Mouse (Mus musculus): Measurements from ENCODE around the gene Ptprs.

Ptprs gene

DNA sequence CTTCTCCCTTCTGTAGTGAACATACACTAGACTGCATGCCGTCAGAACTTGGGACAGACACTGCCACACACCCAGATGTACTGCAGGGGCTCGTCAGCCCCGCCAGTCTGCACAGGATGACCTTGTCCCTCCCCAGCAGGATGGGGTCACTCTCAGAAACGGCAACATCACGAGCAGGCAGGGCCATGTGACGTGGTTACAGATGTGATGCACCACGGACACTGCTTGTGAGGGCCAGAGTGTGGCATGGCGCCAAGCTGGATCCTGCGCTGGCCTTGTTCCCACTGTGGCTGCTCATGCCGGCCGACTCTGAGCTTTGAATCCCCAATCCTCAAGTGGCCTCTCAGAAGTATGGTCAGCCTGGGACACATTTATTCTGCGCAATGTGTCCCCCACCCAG is 58.0 kb downstream of the Ptprs start:
- no peak for DNase-seq

DNA sequence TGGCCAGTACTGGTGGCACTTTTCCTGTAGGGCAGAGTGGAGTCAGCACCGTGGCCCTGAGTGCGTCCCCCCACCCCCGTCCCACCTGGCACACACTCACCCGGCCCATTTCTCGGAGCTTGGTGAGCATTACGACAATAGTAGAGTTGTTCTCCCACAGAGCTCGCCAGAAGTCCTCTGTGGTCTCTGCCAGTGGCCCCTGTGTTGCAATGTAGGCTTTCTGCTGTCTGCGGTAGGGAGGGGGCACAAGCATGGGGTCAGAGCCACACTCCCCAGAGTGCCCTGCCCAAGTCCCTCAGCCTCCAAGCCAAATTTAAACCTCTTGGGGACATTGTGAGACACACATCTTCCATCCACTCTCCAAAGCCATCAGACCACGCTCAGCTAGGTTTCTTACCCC is 61.5 kb downstream of the Ptprs start:
- no peak for DNase-seq

DNA sequence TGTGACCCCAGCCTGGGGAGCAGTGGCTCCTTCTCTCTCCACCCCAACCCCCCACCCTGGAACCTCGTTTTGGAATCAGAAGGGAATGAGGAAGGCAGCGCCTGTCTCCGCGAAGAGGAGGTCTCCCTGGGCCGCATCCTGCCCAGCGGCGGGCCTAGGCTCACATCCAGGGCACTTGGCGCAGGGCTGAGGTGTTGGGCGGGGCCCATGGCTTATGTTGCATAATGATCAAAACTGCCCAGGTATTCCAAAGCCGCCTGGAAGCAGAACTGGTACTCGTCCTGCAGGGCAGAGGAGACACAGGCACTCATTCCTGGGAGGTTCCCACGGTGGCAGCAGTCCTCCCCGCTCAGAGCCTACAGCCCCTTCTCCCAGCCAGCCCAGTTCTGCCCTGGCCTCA is 63.2 kb downstream of the Ptprs start:
- no peak for DNase-seq

DNA sequence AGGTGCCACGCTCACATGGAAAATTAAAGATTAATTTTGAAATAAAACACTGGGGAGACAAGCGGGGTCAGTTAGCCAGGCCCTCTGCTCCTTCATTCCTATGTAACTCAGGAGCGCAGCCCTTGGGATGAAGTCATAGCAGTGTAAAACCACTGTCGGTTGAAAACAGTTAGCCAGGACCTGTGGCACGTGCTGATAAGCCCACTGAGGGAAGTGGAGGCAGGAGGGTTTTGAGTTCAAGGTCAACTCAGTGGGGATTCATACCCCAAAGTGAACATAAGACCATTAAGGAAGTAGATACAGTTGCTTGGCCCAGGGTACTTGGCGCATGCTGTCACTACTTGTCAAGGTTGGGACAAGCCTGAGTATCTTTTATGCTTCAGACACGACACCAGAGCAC is 64.8 kb downstream of the Ptprs start:
- no peak for DNase-seq

DNA sequence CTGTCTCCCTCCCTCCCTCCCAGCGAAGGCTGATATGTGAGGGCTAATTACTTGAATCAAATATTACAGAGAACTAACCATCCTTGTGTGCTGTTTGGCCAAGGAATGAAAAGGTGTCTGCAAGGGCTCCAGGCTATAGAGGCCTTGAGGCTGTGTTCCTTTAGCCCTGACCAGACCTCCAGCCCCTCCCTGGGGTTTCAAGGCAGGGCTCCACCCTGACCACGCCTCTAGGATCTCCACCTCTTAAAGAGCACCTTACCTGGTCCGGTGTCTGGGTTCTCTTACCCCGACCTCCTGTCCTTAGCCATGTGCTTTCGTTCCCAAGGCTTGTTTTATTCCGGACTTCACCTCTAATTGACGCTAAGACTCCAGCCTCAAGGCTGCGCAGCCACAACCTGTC is 66.5 kb downstream of the Ptprs start:
- no peak for DNase-seq

DNA sequence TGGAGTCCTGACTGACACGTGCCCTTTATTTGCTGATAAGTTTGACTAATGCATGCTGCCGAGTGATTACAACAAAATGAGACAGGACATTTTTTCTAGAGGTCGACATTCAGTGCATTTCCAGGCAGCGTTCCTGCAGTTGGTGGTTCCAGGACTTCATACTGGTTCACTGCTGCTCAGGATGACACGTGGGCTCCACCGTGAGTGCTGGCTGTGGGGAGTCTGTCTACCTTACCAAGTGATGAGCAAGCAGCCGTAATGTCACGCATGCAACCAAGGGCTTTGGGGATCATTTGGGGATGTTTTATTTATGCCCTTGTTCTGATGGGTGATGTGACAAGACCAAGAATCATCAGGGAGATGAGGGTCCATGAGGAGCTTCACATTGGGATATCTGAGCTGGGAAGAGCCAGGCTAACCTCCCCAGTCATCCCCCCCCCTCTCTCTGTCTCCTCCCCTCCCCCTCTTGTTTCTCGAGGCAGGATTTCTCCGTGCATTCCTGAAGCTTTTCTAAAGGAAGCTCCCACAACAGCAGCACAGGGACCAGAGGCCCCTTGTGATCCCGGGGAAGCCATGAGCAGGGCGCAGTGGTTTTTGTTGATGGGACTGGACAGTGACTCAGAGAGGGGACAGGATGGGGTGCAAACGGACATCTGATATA is 67.2 kb downstream of the Ptprs start:
- no peak for DNase-seq

DNA sequence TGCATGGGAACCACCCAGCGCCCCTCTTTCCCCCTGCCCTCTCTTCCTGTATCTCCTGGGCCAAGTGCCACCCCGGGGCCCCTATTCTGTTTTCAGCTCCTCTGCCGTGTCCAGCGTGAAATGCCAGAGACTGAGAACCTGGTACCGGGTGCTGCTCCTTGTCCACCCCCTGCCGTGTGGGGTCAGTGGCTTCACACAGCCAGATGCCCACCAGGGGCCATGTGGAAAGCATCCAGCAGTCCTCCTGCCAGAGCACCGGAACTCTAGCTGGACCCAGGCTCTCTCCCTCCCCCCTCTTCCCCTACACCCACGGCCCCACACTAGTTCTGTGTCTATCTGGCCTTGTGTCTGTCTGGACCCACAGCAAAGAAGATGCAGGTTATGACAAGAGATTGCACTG is 68.9 kb downstream of the Ptprs start:
- no peak for DNase-seq

DNA sequence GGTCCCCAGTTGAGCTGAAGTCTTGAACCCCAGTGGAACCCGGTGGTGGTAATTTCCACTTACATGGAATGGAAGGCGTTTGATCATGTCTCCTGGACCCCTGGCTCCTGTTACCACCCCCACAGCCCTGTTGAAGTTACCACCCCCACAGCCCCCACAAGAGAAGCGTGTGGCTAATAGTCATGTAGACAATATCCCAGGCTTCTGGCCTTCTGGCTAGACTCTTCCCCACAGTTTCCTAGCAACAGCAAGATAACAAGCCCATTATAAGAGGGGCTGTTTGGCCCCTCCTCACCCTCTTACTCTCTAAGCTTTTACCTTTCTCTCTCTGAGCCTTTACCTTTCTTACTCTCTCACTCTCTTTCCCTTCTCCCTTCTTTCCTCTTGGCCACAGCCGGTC is 69.4 kb downstream of the Ptprs start:
- no peak for DNase-seq

DNA sequence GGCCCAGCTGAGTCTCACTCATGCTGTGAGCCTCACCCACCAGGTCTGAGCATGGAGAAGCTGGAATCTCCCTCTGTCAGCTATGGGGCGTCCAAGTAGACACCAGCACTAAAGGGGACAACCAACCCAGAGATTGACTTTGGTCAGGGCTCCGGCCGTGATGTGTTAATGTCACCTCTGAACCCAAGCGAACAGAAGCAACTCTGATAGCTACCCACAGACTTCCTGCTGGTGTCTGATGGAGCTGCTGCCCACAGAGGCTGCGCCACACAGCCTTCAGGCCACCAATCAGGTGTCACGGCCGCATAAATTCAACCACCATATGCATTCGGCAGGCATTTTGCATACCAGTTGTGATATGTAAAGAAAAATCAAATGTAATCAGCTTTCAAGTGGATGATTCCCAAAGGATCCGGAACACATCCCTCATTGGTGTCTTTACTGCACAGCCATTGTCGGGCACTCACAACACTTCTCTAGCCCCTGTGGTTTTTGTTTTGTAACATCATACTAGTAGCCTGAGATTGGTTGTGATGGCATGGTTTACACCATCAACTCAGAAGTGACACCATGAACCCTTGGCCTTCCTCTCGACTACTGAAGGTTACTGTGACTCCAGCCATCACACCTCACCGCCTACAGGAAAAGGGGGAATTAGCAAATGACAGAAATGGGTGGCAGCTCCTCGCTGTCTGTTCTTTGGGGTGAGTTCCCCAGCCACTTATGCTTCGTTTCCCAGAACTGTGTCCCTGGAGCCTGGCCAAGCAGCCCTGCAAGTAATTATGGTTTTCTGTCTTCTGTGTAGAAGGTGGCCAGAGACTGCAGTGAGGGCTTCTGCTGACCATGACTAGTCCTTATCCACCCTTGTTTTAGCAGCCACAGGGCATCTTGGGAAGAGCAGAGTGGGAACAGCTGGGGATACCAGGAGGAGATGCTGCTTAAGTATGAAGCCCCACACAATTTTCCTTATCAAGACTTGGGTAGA is 70.1 kb downstream of the Ptprs start:
- peak; percentile 69 for DNase-seq

DNA sequence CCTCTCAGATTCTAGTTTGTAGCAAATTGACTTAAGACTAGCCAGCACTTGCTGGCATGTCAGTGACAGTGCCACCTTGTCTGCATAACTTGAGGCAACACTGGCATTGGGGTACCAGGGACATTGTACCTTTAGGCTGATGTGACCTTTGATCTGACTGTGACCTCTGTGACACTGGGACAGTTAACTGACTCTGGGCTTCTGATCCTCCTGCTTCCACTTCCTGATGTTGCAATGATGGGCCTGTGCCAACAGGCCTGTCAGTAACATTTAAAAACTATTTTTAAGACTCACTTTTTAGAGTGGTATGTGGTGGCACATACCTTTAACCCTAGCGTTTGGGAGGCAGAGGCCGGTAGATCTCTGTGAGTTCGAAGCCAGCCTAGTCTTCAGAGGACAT is 70.9 kb downstream of the Ptprs start:
- no peak for DNase-seq

DNA sequence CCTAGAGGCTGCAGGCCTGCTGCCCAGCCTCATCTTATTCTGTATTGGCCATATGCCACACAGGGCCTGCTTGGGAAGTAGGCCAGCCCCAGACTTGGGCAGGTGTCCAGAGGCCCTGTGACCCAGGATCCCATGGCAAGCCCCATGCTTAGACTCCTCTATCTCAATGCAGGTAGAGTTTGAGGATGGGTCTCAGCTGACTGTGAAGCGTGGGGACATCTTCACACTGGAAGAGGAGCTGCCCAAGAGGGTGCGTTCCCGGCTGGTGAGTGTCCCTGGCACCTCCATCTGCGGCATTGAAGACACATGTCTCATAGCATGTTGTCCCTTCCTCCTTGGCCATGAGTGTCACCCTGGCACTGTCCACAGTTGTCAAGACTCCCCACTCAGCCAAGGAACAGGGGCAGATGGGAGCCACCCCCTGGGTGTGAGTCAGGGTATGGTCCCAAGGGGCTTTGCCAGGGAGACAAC is 75.2 kb downstream of the Ptprs start:
- DNase-seq, result no peak

DNA sequence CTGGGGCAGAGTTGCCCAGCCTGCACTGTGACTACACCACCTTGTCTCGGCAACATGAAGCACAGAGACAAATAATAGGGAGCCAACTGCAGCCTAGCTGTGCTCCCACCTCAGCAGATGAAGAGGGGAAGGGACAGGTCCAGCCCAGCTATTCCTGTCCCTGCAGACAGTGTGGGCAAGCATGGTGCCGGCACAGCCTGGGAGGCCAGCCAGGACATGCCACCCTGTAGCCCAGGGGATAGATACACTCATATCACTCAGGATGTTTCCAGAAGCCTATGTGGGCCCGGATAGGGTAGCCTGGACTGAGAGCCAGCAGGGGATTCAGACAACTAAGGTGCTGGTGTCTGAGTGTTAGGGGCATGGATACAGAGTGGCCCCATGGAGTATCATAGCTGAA is 76.1 kb downstream of the Ptprs start:
- no peak for DNase-seq

DNA sequence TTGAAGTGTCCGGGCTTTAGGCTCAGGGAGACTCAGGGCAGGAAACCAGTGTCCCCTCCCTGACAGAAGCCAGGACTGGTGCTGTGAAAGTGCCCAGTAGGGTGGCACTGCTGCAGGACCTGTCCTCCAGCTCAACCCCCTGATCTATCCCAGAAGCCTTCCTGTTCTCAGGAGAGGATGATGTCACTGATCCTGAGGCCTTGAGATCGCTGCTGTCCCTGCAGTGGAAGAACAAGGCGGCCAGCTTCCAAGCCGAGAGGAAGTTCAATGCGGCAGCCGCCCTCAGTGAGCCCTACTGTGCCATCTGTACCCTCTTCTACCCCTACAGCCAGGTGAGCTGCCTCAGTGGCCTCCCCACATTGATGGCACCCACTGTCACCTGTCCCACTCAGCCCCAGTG is 80.2 kb downstream of the Ptprs start:
- no peak for DNase-seq

DNA sequence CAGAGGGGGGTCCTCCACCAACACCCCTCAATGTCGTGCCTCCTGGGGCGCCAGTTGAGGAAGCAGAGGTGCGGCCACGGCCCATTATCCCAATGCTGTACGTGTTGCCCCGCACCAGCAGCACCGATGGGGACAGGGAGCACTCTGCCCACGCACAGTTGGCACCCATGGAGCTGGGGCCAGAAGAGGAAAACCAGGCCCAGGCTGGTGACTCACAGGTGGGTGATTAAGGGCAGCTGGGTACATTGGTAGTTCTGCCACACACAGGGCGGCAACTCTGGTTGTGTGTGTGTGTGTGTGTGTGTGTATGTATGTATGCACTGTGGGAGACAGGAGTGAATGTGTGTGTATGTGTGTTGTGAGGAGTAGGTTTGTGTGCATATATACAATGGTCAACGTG is 82.4 kb downstream of the Ptprs start:
- DNase-seq, result no peak

DNA sequence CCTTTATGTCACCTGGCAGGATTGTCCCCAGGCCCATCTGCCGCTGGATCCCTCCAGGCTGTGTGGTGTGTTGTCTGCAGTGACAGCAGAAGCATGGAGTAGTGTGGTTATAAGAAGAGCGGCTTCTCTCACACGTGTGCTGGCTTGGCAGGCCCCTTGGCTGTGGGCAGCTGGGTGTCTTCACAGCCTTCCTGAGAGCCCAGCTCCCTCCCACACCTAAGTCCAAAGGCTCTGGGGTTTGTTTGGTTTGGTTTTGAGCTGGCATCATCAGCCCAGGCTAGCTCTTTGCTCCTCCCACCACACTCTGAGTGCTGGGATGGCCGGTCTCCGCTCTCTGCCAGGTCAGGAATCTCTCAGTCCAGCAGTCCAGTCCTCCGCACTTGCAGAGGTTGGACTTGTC is 83.0 kb downstream of the Ptprs start:
- DNase-seq, result no peak

DNA sequence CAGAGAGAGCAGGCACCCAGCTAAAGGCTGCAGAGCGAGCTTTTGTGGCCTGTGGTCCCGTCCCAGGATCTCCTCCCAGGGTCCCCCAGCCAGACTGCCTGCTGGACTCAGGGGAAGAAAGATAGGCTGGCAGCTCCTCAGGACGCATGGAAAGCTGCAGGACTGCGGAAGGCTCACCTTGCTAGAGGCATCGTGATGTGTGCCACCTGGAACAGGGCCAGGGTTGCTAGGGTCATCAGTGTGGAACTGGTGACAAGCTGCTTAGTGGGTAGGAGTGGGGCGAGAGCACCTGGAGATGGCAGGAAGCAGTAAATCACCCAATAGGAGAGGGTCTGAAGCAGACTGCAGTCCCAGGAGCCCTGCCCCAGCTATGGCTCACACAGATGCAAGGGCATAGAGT is 88.7 kb downstream of the Ptprs start:
- no peak for DNase-seq

DNA sequence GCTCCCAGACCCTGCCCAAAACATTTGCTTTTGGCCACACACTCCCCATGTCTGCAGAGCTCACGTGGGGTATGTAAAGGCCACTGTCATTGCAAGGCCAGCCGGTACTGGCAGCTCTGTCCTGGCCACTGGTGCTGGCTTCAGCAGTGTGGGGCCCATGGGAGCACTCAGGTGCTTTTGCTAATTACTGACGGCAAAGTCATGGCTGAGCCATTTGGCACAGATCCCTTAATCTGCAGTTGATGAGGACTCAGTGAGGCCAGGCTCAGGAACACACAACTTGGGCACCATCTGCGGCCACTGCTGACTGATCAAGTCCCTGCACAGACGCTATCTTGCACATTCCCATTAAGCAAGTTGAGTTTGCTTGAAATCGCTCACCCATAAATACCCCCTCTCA is 91.4 kb downstream of the Ptprs start:
- DNase-seq, result no peak

DNA sequence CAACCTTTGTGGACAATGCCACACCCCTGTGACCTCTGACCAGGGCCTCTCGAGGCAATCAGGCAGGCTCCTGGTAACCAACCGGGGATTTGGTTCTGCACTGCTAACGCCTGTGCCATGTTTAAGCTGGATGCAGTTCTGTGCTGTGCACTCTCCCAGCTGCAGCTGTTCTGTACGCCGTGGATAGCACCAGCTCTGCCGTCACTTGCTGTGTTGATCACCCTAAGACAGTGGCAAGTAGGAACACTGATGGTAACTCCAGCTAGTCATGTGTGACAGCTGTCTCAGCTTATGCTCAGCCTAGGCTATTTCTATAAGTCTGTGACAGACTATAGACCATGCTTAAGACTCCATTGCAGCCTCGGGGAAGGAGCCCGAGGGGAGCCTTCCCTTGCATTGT is 93.3 kb downstream of the Ptprs start:
- no peak for DNase-seq

DNA sequence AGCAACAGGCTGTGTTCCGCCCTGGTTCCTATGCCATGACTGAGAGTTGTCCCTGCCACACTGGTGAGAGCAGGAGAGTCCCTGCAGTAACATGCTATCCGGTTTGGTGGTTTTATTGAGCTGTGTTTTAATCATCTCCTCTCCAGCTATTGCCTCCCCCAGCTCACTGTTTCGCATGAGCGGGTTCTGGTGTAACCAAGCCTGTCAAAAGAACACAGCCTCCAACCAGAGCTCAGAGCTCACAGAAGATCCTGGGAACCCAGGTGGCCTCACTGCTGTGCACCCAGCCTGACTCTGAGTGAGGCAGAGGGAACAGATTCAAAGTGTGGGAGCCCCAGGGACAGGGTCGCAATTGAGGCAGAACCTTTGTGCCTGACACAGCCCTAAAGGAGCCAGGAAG is 95.1 kb downstream of the Ptprs start:
- DNase-seq, result no peak

DNA sequence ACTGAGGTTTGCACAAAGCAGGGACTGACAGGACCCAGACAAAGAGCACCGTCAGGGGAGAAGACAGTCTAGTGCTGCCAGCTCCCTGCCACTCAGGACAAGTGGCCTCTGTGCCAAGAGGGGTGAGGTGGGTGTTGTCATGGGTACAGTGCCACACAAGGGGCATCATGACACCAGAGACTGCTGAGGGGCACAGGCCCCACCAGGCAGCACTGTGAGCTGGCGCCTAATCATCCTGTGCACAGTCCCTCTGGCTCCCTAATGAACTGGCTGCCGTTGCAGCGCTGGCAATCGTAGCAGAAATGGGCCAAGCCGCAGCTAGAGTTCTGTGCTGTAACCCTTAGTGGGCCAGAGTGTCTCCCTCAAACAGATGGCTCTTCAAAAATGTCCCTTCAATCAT is 96.0 kb downstream of the Ptprs start:
- DNase-seq, result peak; percentile 35

DNA sequence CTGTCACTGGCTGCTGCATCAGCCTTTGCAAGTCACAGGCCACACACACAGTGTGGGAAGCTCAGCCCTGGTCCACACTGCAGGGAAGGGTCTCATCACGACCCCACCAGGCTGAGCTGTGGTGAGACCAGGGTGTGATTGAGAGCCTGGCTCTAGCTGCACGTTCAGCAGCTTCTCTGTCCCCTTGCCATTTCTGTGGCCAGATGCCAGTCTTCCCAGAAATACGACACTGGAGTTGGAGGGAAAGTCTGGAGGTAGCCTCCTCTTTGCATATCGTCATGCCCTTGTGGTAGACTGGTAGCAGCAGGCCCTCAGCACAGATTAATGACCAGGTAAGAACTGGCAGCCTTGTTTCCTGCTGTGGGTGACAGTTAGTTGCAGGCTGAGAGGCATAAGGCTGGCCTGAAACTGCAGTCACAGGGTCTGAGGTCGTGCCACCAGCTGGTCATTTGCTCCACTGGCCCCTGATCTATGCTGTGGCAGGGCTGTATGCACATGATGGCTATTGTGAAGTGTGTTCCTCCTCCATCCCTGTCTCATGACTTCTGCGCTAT is 96.9 kb downstream of the Ptprs start:
- DNase-seq, result no peak

DNA sequence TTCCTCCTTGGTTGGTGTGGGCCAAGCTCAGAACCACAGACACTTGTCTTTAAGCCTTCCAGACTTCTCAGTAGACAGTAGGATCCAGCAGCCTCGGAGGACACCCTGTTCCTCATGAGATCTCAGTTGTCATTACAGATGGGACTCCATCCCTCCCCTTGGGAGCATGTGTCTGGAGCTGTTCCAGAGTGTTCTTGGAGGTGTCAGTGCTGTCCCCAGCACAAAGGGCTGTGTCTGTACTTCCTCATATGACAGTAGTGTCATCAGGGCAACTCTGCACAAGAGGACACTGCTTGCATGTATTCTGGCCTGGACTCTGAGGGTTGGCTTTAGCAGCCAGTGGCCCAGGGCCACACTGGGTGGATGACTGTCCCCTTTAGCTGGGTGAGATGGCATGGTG is 101.4 kb downstream of the Ptprs start:
- DNase-seq, result no peak

DNA sequence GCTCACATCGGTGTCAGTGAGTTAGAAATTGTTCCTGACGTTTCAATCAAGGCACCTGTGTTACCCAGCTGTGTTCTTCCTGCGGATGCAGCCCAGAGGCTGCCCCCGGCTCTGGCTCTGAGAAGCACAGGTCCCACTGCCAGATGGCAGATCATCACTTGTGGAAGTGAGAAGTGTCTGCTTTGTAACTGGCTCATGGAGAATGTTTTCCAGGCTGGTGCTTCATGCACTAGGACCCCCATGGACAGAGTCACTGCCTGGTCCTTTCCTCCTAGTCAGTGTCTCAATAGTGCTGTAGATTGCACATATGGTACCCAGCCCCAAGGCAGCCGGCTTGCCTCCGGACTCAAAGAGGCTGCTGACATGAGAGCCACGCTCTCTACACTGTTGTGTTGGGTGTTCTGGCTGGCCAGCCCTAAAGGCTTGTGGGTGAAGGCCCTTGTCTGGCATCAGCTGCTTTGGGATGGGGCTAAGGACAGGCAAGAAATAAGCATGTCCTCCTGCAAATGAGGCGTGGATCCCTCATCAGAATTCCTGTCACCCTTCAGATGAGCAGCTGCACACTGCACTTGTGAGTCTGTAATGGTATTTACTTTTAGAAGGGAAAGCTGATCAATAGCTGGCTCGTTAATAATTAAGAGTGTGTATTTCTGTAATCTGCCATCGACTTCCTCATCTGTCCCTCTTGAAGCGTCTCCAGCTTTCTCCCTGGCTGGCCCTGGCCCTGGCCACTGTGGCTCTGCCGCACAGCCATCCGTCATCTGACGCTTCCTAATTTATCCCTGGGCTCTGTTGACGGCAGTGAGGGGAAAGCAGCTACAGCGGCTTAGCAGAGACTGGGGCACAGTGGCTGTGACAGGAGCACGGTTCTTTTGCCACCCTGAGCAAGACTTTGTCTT is 102.9 kb downstream of the Ptprs start:
- DNase-seq, result no peak
